Mouse (Mus musculus) skeletal muscle tissue, adult 2 months (tissue): ENCODE measurements around the gene Fbh1.
A peak's percentile ranks its signal among the peaks of the same experiment; 100 is the strongest.

Source experiments
- DNase-seq: peaks from one replicate; pipeline ENCODE4 v3.0.0-alpha.2; 2012; ENCODE audit warnings: low read depth, low spot score

Fbh1 gene

GRCm38 (mm10) chr2:11777091-11778068 is at the start of gene Fbh1, which contains the start of gene Ankrd16:
Gene Fbh1, minus strand, starts transcription at chr2:11777582.
Gene Ankrd16, plus strand, starts transcription at chr2:11777876.
- peak; percentile 100 for DNase-seq

- DNase-seq = no peak
Measured at GRCm38 (mm10) chr2:11801299-11801930, 24.0 kb upstream of the Fbh1 start.

GRCm38 (mm10) chr2:11797930-11798364 is 20.6 kb upstream of the Fbh1 start:
- DNase-seq = no peak

- DNase-seq = no peak
Measured at GRCm38 (mm10) chr2:11794668-11795067, 17.3 kb upstream of the Fbh1 start.

GRCm38 (mm10) chr2:11784159-11784558 is 6.8 kb upstream of the Fbh1 start:
- no peak for DNase-seq

GRCm38 (mm10) chr2:11778087-11778823 is 873 bp upstream of the Fbh1 start:
- DNase-seq = peak; percentile 88

- no peak for DNase-seq
Measured at GRCm38 (mm10) chr2:11776415-11776814, 967 bp downstream of the Fbh1 start.

GRCm38 (mm10) chr2:11775121-11775520 is 2.3 kb downstream of the Fbh1 start:
- no peak for DNase-seq

- DNase-seq = peak; percentile 75
Measured at GRCm38 (mm10) chr2:11774426-11774825, 3.0 kb downstream of the Fbh1 start.

- no peak for DNase-seq
Measured at GRCm38 (mm10) chr2:11772401-11772800, 5.0 kb downstream of the Fbh1 start.

- DNase-seq = no peak
Measured at GRCm38 (mm10) chr2:11771701-11772100, 5.7 kb downstream of the Fbh1 start.

- DNase-seq = peak; percentile 62
Measured at GRCm38 (mm10) chr2:11767161-11767545, 10.2 kb downstream of the Fbh1 start.

GRCm38 (mm10) chr2:11766485-11767160 is 10.8 kb downstream of the Fbh1 start:
- DNase-seq = no peak

GRCm38 (mm10) chr2:11765694-11766093 is 11.7 kb downstream of the Fbh1 start:
- DNase-seq = peak; percentile 48

- no peak for DNase-seq
Measured at GRCm38 (mm10) chr2:11762541-11762940, 14.8 kb downstream of the Fbh1 start.

GRCm38 (mm10) chr2:11739516-11740051 is 37.8 kb downstream of the Fbh1 start:
- peak; percentile 18 for DNase-seq

GRCm38 (mm10) chr2:11738794-11739193 is 38.6 kb downstream of the Fbh1 start:
- DNase-seq = no peak

- no peak for DNase-seq
Measured at GRCm38 (mm10) chr2:11735853-11736252, 41.5 kb downstream of the Fbh1 start.

- DNase-seq = no peak
Measured at GRCm38 (mm10) chr2:11732978-11733377, 44.4 kb downstream of the Fbh1 start.

- DNase-seq = no peak
Measured at GRCm38 (mm10) chr2:11729091-11729490, 48.3 kb downstream of the Fbh1 start.

GRCm38 (mm10) chr2:11727574-11727973 is 49.8 kb downstream of the Fbh1 start:
- DNase-seq = no peak
